Mouse (Mus musculus): ENCODE results near the gene Gm29609.

Gm29609 gene

GRCm38 (mm10) chr5:31198616-31199320, 19.1 kb upstream of the Gm29609 start:
- DNase-seq (ENCODE audit: extremely low read depth, insufficient read length, low spot score), result no peak

- DNase-seq (ENCODE audit: extremely low read depth, insufficient read length, low spot score), result no peak
These were observed 18.5 kb upstream of the Gm29609 start for GRCm38 (mm10) chr5:31198170-31198569.

- DNase-seq (ENCODE audit: extremely low read depth, insufficient read length, low spot score), result no peak
These were observed 17.4 kb upstream of the Gm29609 start for GRCm38 (mm10) chr5:31197072-31197471.

DNA sequence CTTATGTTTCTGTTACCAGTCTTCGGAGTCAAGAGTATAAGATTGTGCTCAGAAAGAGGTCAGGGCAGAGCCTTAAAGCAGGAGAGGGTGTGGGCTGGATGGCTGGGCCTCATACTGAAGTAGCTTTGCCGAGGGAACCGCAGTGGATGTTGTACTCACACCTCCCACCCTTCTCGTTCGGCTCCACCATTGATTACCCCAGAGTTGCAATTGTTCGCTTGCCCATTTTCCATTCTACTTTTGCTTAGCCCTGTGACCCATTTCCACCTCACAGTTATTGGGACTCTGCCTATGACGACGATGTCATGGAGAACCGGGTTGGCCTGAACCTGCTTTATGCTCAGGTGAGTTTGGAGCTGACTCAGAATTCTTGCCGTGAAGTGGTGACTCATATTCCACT, 16.5 kb upstream of the Gm29609 start:
- DNase-seq (ENCODE audit: extremely low read depth, insufficient read length, low spot score), result no peak

- DNase-seq (ENCODE audit: extremely low read depth, insufficient read length, low spot score), result no peak
These were observed 16.0 kb upstream of the Gm29609 start for GRCm38 (mm10) chr5:31195671-31196070.

- no peak for DNase-seq (ENCODE audit: extremely low read depth, insufficient read length, low spot score)
These were observed 15.1 kb upstream of the Gm29609 start for GRCm38 (mm10) chr5:31194486-31195485.

DNA sequence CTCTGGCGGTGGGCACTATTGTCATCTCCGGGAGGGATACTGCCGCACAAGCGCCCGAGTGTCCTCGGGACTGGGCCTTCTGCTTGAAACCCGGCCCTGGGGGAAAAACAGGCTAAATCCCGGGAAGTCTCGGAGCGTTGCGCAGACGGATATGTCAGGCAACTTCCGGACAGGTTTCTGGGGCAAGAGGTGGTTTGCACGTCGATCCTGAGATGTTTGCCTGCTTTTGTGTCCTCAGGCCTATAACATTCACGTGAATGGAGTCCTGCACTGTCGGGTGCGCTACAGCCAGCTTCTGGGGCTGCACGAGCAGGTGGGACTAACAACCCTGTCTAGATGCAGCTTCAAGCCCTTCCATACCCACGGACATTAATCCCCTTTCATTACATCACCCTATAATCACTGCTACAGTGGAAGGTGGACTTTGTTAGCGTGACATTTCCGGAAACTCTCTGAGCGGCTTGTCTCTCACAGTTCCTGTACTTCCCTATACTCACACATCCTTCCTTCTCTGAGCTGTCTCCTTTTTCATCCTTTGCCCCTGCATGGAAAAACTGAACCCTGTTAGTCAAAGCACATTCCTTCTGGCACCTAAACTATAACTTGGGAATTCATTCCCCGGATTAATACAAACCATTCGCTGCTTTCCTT, 14.0 kb upstream of the Gm29609 start:
- no peak for DNase-seq (ENCODE audit: extremely low read depth, insufficient read length, low spot score)

DNA sequence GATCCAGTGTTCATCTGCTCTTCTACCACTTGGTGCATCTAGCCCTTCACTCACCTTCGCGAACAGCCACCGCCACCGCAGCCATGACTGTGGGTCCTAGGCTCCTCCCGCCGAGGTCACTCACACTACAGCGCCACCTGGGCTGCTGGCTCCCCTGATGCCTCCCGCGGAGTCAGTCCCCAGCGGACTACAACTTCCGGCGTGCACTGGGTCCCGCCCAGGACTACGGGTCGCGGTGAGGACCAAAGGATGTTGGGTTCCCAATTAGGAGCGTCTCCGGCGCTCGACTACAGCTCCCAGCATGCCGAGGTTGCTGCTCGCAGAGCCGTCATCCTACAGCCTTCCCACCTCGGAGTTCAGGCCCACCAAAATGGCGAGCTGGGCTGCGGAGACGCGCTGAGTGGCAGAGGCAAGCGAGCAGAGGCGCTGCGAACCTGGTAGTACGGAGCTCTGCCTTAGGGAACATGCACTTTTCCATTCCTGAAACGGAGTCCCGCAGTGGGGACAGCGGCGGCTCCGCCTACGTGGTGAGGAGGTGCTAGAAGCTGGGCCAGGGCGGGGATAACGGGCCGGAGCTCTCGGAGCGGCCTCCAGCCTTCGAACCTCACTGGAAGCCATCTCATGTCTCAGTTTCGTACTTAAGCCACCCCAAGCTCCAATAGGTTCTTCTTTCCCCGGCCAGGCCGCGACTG, 13.4 kb upstream of the Gm29609 start, which contains the start of the genes Snx17 and Eif2b4:
Gene Snx17, plus strand, starts transcription at position 289 of the 692 bp plus-strand sequence.
Gene Eif2b4, minus strand, starts transcription at position 492 of the 692 bp plus-strand sequence.
- peak; percentile 98 for DNase-seq (ENCODE audit: extremely low read depth, insufficient read length, low spot score)

- DNase-seq (ENCODE audit: extremely low read depth, insufficient read length, low spot score), result no peak
These were observed 12.6 kb upstream of the Gm29609 start for GRCm38 (mm10) chr5:31192045-31192938.

DNA sequence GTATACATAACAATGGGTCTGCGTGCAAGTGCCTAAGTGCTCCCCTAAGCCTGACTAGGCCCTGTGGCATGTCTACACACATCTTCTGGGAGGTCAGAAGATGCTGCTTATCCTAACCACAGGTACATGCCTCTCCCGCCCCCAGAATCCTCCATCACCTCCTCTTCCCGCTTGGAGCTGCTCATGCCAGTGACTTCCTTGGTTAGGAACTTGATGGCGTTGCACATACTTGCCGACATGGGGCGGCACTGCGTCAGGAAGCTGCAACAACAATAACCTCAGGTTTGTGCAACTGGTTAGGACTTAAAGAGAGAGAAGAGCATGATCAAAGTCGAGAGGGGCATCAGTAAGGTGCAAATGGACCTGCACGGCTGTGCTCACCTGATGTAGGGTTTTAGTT, 10.5 kb upstream of the Gm29609 start:
- DNase-seq (ENCODE audit: extremely low read depth, insufficient read length, low spot score), result no peak

- DNase-seq (ENCODE audit: extremely low read depth, insufficient read length, low spot score), result no peak
These were observed 8.6 kb upstream of the Gm29609 start for GRCm38 (mm10) chr5:31188223-31188840.

GRCm38 (mm10) chr5:31183678-31184077, 4.0 kb upstream of the Gm29609 start:
- no peak for DNase-seq (ENCODE audit: extremely low read depth, insufficient read length, low spot score)

- DNase-seq (ENCODE audit: extremely low read depth, insufficient read length, low spot score), result no peak
These were observed 1.6 kb upstream of the Gm29609 start for GRCm38 (mm10) chr5:31181183-31181770.

DNA sequence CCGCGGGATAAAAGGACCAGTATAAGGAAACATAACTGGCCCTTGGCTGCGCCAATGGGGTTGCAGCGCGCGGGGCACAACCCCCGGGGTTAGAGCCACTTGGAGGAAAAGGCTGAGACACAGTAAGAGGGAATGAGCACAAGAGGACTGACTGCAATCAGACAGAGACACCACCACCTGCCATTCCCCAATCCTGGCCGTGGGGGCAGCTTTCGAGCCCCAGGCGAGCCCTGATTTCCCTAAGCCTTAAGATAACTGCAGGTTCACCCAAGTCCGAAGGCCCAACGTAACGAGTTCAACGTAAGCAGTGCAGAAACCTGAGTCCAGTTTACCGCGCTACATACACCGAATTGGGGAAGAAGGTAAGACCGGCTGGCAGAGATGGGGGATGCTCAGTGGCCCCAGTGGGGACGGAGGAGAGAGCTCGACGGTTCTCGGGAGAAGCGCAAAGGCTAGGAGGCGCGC, 378 bp downstream of the Gm29609 start:
- DNase-seq (ENCODE audit: extremely low read depth, insufficient read length, low spot score), result peak; percentile 69

GRCm38 (mm10) chr5:31168630-31169029, 11.1 kb downstream of the Gm29609 start:
- no peak for DNase-seq (ENCODE audit: extremely low read depth, insufficient read length, low spot score)

GRCm38 (mm10) chr5:31164878-31165277, 14.8 kb downstream of the Gm29609 start:
- DNase-seq (ENCODE audit: extremely low read depth, insufficient read length, low spot score), result no peak

DNA sequence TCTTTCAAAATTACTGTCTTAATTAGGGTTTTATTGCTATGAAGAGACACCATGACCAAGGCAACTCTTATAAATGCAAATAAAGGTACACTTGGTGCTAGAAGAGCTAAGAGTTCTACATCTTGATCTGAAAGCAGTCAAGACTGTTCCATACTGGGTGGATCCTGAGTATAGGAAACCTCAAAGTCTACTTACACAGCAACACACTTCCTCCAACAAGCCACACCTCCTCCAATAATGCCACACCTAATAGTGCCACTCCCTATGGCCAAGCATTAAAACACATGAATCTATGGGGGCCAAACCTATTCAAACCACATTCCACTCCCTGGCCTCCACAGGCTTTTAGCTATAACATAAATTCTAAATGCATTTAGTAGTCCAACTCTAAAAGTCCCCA, 17.2 kb downstream of the Gm29609 start:
- no peak for DNase-seq (ENCODE audit: extremely low read depth, insufficient read length, low spot score)

DNA sequence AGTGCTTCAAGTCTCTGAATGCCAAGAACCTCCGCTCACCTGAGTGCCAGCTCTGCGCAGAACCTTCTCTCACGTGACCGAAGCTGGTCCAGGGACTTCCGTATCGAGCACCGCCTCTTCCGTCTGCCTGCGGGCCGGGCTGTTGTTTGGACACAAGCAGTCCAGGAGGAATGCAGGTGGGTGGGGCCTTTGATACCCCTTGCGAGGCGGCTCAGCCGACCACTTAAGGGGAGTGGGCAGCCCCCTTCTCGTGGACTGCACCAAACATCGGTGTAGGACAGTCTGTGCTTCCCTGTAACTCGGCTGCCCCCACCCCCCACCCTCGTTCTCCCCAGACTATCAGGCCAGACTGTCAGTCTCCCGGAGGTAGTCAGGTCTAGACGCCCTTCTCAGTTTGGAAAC, 25.6 kb downstream of the Gm29609 start, which contains the start of gene Mpv17:
Gene Mpv17, minus strand, starts transcription at position 100 of the 402 bp plus-strand sequence.
- DNase-seq (ENCODE audit: extremely low read depth, insufficient read length, low spot score), result peak; percentile 78
